Mouse (Mus musculus) liver, embryonic 14.5 days (tissue): ENCODE results near the gene Slc22a14.

Experiments
- CTCF ChIP-seq: IDR thresholded peaks from 2 replicates; pipeline ENCODE4 v1.5.1; 2016; ENCODE audit warnings: antibody characterized with exemption, low read depth, control low read depth
- EP300 ChIP-seq: IDR thresholded peaks from 2 replicates; pipeline ENCODE4 v1.6.1; 2016; ENCODE audit warnings: antibody characterized with exemption, low read depth

DNA sequence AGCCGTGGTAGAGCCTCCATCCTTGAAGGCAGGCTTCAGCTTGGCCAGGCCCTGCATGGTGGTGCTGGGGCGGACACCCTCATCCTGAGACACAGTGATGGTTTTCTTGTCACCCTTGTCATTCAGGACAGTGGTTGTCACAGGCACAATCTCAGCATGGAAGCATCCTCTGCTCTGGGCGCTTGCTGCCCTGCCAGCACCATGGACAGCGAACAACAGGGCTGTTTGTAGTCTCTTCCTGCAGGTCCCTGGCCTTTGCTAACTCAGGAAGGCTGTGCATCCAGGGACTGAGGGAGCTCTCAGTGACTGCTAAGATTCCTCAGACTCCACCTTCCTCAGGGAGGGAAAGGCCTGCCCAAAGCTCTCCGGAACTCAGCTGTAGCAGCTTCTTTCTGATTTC, 215.8 kb downstream of the Slc22a14 start:
- TF ChIP-seq EP300 (no peak), CTCF (no peak)
